Mouse (Mus musculus): ENCODE results near the gene C1qtnf6.

DNA sequence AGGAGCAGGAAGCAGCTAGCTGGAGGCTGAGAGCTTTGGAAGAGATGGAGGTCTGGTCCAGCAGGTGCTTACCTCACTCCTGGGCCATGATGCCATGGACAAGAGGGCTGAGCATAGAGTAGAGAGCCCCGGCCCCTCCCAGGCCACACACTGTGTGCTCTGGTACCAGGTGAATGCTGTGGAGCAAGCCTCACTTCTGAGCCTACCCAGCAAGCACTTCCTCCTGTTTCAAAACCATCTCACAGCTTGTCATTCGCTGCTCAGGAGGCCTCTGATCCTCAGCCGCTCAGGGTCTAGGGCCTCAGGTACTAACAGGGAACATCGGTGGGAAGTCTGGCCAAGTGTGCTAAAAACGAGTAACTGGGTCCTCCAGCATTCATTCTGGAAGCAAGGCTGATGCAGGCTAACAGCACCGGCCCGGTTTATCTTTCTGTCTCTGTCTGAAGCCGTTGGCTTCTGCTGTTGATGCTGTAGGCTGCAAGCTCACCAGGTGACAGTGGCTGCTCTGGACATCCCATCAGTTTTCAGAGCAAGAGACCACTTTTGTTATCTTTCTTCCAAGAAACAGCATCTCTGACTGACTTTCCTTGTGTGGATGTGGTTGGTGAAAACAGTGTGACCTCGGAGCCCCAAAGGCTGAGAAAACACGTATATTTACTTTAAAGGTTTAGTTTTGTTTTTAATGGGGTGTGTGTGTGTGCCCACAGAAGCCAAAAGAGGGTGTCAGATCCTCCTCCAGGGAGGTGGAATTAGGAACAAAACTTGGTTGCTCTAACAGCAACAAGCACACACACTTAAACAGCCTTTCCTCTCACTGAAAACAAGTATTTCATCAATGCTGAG, 26.7 kb upstream of the C1qtnf6 start:
- TF ChIP-seq CTCF (IDR thresholded peaks at IDR 0.05; ENCODE audit: low read depth, low read length) (no peak), GATA1 (IDR thresholded peaks at IDR 0.05; ENCODE audit: borderline replicate concordance, low read length) (no peak), TAL1 (conservative IDR thresholded peaks at IDR 0.05; ENCODE audit: low read depth, low read length) (no peak)

Measured in G1E (cell line).